Mouse (Mus musculus): ENCODE measurements around the gene Ptprd. TPM values are rescaled to one million over a fixed set of nuclear protein-coding genes. Genes with fewer than 3 reads are reported as not detected.

Gene Ptprd
- total RNA-seq, 1 experiment: 1.3 TPM

DNA sequence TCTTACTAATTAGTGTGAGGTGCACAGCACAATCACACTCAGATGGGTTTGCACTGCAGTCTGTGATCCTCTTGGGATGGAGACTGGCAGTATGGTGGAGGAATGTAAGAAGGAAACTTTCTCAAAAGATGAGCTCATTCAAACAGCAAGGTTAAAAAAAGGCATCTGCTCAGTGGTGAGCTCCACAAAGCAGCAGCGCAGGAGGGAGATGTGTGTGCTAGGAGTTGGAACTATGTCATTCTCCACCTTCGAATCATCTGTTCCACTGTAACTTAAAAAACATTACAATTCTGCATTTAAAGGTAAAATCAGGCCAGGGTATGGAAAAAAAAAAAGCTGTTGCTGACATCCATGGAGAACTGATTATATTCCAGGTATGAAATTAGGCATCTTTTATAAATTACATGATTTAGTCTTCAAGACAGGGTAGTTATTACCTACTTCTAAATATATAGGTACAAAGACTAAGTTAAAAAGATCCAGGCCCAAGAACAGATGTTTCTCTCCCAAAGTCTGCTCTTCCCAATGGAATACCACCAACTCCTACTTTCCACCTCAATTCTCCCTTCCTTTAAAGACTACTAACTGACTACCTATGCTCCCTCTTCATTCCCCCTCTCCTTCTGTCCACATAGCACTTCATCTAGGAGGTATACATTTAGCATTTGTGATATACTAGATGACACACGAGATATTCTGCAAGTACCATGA, 562.0 kb downstream of the Ptprd start:
- TF ChIP-seq ZC3H11A (IDR thresholded peaks at IDR 0.05; ENCODE audit: borderline replicate concordance, low read depth, low read length): no peak
- TF ChIP-seq CHD2 (IDR thresholded peaks at IDR 0.05; ENCODE audit: low read depth, low read length): no peak
- no peak for TF ChIP-seq ZNF384 (IDR thresholded peaks at IDR 0.05; ENCODE audit: low read depth, low read length)
- H3K4me1 ChIP-seq (ENCODE audit: control insufficient read depth in 2 of 2, insufficient read depth in 2 of 2, low read length in 2 of 2, poor library complexity in 1 of 2): no peaks in the 10 kb centered on the region
- no peaks in the 10 kb centered on the region for H3K9me3 ChIP-seq (ENCODE audit: control insufficient read depth, insufficient read depth, low read depth, low read length)
- H3K27ac ChIP-seq (ENCODE audit: insufficient read depth, low read depth, low read length, poor library complexity, severe bottlenecking): no peak overlapping the region
- H3K36me3 ChIP-seq (ENCODE audit: control insufficient read depth, insufficient read depth, low read length, poor library complexity, severe bottlenecking): no peaks in the 10 kb centered on the region
- in situ Hi-C loops (cut with MboI; ENCODE audit: low sequenced_read_pairs in 2 of 2, unreplicated experiment in 2 of 2): no loop called here
- no peak overlapping the region for H3K4me3 ChIP-seq (ENCODE audit: insufficient read depth in 1 of 2, low read depth in 1 of 2, low read length in 2 of 2, poor library complexity in 1 of 2, severe bottlenecking in 1 of 2)
- no peak for DNase-seq (ENCODE audit: low read depth, low spot score)
- H3K9ac ChIP-seq (ENCODE audit: insufficient read depth, low read depth, low read length, poor library complexity, severe bottlenecking): no peak overlapping the region

GRCm38 (mm10) chr4:77648911-77649310, 562.9 kb downstream of the Ptprd start:
- Histone ChIP-seq H3K9ac (ENCODE audit: insufficient read depth, low read depth, low read length, poor library complexity, severe bottlenecking) (no peak overlapping the region), H3K27ac (ENCODE audit: insufficient read depth, low read depth, low read length, poor library complexity, severe bottlenecking) (no peak overlapping the region), H3K36me3 (ENCODE audit: control insufficient read depth, insufficient read depth, low read length, poor library complexity, severe bottlenecking) (no peaks in the 10 kb centered on the region), H3K9me3 (ENCODE audit: control insufficient read depth, insufficient read depth, low read depth, low read length) (no peaks in the 10 kb centered on the region), H3K4me1 (ENCODE audit: control insufficient read depth in 2 of 2, insufficient read depth in 2 of 2, low read length in 2 of 2, poor library complexity in 1 of 2) (no peaks in the 10 kb centered on the region), H3K4me3 (ENCODE audit: insufficient read depth in 1 of 2, low read depth in 1 of 2, low read length in 2 of 2, poor library complexity in 1 of 2, severe bottlenecking in 1 of 2) (no peak overlapping the region)
- TF ChIP-seq ZNF384 (IDR thresholded peaks at IDR 0.05; ENCODE audit: low read depth, low read length) (no peak), MAFK (IDR thresholded peaks at IDR 0.05; ENCODE audit: insufficient read depth, low read depth, low read length) (no peak), HCFC1 (IDR thresholded peaks at IDR 0.05; ENCODE audit: borderline replicate concordance, insufficient read depth, low read length) (no peak), CHD2 (IDR thresholded peaks at IDR 0.05; ENCODE audit: low read depth, low read length) (no peak), ZC3H11A (IDR thresholded peaks at IDR 0.05; ENCODE audit: borderline replicate concordance, low read depth, low read length) (no peak)
- DNase-seq (ENCODE audit: low read depth, low spot score): no peak
- in situ Hi-C loops (cut with MboI; ENCODE audit: low sequenced_read_pairs in 2 of 2, unreplicated experiment in 2 of 2): no loop called here

GRCm38 (mm10) chr4:77647451-77648137, 564.2 kb downstream of the Ptprd start:
- Histone ChIP-seq H3K4me3 (ENCODE audit: insufficient read depth in 1 of 2, low read depth in 1 of 2, low read length in 2 of 2, poor library complexity in 1 of 2, severe bottlenecking in 1 of 2) (no peak overlapping the region), H3K4me1 (ENCODE audit: control insufficient read depth in 2 of 2, insufficient read depth in 2 of 2, low read length in 2 of 2, poor library complexity in 1 of 2) (no peaks in the 10 kb centered on the region), H3K9ac (ENCODE audit: insufficient read depth, low read depth, low read length, poor library complexity, severe bottlenecking) (no peak overlapping the region), H3K9me3 (ENCODE audit: control insufficient read depth, insufficient read depth, low read depth, low read length) (no peaks in the 10 kb centered on the region), H3K27ac (ENCODE audit: insufficient read depth, low read depth, low read length, poor library complexity, severe bottlenecking) (no peak overlapping the region), H3K36me3 (ENCODE audit: control insufficient read depth, insufficient read depth, low read length, poor library complexity, severe bottlenecking) (no peaks in the 10 kb centered on the region)
- DNase-seq (ENCODE audit: low read depth, low spot score): no peak
- TF ChIP-seq MAFK (IDR thresholded peaks at IDR 0.05; ENCODE audit: insufficient read depth, low read depth, low read length) (no peak), ZNF384 (IDR thresholded peaks at IDR 0.05; ENCODE audit: low read depth, low read length) (no peak), HCFC1 (IDR thresholded peaks at IDR 0.05; ENCODE audit: borderline replicate concordance, insufficient read depth, low read length) (no peak), ZC3H11A (IDR thresholded peaks at IDR 0.05; ENCODE audit: borderline replicate concordance, low read depth, low read length) (no peak), CHD2 (IDR thresholded peaks at IDR 0.05; ENCODE audit: low read depth, low read length) (no peak)
- in situ Hi-C loops (cut with MboI; ENCODE audit: low sequenced_read_pairs in 2 of 2, unreplicated experiment in 2 of 2): no loop called here

DNA sequence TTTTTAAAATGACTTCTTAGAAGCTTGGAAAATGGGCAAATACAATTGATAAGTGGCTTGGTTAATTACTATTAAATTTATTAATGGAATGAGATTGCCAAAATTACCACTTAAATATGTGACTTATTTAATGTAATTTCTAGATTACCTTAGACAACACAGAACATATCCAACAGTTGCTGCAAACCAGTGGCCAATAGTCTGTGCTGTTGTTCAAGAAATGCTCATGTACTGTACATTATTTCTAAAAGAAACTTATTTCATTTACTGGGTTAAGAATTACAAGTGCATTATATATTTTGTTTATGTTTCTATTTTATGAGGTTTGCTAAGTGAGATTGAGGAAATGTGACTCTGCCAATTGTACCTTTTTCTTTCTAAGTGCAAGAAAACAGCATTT, 567.3 kb downstream of the Ptprd start:
- no peaks in the 10 kb centered on the region for H3K9me3 ChIP-seq (ENCODE audit: control insufficient read depth, insufficient read depth, low read depth, low read length)
- DNase-seq (ENCODE audit: low read depth, low spot score): no peak
- H3K4me3 ChIP-seq (ENCODE audit: insufficient read depth in 1 of 2, low read depth in 1 of 2, low read length in 2 of 2, poor library complexity in 1 of 2, severe bottlenecking in 1 of 2): no peak overlapping the region
- H3K9ac ChIP-seq (ENCODE audit: insufficient read depth, low read depth, low read length, poor library complexity, severe bottlenecking): no peak overlapping the region
- no peaks in the 10 kb centered on the region for H3K4me1 ChIP-seq (ENCODE audit: control insufficient read depth in 2 of 2, insufficient read depth in 2 of 2, low read length in 2 of 2, poor library complexity in 1 of 2)
- no peak overlapping the region for H3K27ac ChIP-seq (ENCODE audit: insufficient read depth, low read depth, low read length, poor library complexity, severe bottlenecking)
- in situ Hi-C loops (cut with MboI; ENCODE audit: low sequenced_read_pairs in 2 of 2, unreplicated experiment in 2 of 2): no loop called here
- peak; percentile 29; the same call in 1 of the 2 replicates for TF ChIP-seq ZC3H11A (IDR thresholded peaks at IDR 0.05; ENCODE audit: borderline replicate concordance, low read depth, low read length)
- TF ChIP-seq ZNF384 (IDR thresholded peaks at IDR 0.05; ENCODE audit: low read depth, low read length): no peak
- no peaks in the 10 kb centered on the region for H3K36me3 ChIP-seq (ENCODE audit: control insufficient read depth, insufficient read depth, low read length, poor library complexity, severe bottlenecking)
